Mouse (Mus musculus): ENCODE results near the gene Tas2r119. TPM values are rescaled to one million over a fixed set of nuclear protein-coding genes. Genes with fewer than 3 reads are reported as not detected.

The Tas2r119 gene
- polyA plus RNA-seq, 1 experiment from 2014 or later, result not detected

DNA sequence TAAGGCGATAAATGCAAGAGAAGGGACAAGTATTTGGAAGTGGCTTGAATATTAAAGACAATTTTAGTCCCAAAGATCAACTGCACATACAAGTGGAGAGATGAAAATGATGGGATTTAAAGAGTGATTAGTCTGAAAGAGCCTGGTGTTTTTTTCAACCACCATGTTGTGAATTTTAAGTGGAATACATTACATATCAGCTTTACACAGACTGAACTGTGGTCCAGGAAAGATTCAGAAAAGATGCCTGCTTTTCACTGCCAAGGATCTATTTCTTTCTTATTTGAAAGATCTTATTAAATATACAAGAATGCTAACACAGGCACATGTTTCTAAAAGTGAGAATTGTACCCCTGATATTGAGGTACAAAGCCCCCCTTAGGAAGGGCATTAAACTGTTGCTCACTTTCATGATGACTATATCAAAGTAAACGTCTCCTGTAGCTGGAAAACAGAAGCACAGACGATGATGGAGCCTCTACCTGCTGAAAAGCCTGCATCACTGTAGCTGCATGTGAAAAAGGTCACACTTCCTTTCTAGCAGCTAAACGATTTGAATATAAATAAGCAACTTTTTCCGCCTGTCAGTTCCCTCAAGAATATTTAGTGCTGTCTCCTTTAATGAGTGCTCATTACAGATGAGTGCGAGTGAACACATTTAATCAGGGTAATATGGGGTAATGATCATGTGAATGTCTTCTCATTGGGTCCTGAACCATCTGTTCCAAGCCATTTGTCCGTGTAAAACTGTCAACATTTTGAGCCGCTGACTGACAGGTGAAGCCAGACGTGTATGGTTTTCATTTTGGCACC is 4.7 kb upstream of the Tas2r119 start:
- H3K9ac ChIP-seq (ENCODE audit: low read depth, low read length), result no peak overlapping the region
- no peaks in the 10 kb centered on the region for H3K36me3 ChIP-seq (ENCODE audit: control insufficient read depth, insufficient read depth)
- WGBS (ENCODE audit: insufficient replicate concordance), result 66% methylated on average over 9 of the region's 9 CpGs
- ATAC-seq (ENCODE audit: low read depth), result no peak
- no peak overlapping the region for H3K4me3 ChIP-seq (ENCODE audit: low read depth, low read length)
- no peak overlapping the region for H3K27ac ChIP-seq (ENCODE audit: low read length)
- H3K4me1 ChIP-seq (ENCODE audit: control insufficient read depth, low read depth, low read length), result no peaks in the 10 kb centered on the region
- no peaks in the 10 kb centered on the region for H3K9me3 ChIP-seq (replicated peaks; ENCODE audit: control insufficient read depth, low read length)
- H3K4me2 ChIP-seq (ENCODE audit: low read depth, low read length), result no peak overlapping the region
- H3K27me3 ChIP-seq (ENCODE audit: control insufficient read depth, insufficient read depth, low read depth, low read length), result no peaks in the 10 kb centered on the region

DNA sequence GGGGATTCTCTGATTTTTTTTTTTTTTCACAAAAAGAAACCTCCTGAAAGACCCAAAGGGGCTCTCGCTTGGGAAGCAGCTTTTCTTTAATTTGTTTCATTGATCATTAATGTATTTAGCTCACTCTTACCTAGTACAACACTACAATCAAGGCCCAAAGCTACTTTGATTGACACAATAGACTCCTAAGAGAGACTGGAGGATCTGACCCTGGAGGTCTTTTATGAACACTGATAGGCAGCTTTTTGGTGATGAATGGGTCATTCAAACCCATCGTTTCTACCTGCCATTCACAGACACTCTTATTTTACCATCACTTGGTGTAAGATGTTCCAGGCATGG is 4.1 kb upstream of the Tas2r119 start:
- Histone ChIP-seq H3K9me3 (replicated peaks; ENCODE audit: control insufficient read depth, low read length) (no peaks in the 10 kb centered on the region), H3K4me1 (ENCODE audit: control insufficient read depth, low read depth, low read length) (no peaks in the 10 kb centered on the region), H3K27me3 (ENCODE audit: control insufficient read depth, insufficient read depth, low read depth, low read length) (no peaks in the 10 kb centered on the region), H3K36me3 (ENCODE audit: control insufficient read depth, insufficient read depth) (no peaks in the 10 kb centered on the region), H3K4me3 (ENCODE audit: low read depth, low read length) (no peak overlapping the region), H3K27ac (ENCODE audit: low read length) (no peak overlapping the region), H3K4me2 (ENCODE audit: low read depth, low read length) (no peak overlapping the region), H3K9ac (ENCODE audit: low read depth, low read length) (no peak overlapping the region)
- no peak for ATAC-seq (ENCODE audit: low read depth)
- WGBS (ENCODE audit: insufficient replicate concordance), result 52% methylated on average over 2 of the region's 2 CpGs

DNA sequence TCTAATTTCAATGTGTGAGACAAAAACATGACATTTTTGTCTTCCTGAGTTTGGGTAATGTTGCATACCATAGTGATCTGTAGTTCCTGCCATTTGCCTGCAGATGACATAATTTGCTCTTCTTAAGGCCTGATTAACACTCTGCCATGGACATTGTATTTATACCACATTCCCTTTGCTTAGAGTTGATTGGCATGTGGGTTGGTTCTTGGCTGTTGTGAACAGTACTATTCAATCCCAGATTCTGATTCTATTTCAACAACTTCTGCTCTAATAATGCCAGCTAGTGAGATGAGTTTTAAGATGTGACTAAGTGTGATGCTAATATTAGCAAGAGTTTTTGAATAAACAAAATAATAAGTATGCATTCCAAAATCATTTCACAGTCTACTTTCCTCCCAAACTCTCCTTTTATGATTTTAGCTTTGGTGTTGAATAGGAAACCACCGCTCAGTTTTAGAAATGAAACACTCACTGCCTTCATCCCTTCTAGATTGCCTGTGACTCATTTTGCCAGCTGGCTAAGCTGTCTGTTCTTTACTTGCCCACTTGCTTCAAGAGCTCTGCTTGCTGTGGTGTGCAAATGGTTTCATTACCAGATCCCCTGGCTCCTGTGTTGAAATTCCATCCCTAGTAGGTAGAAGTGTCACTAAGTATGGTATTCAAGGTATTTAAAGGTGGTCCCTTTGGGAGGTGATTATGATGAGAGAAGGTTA is 3.1 kb downstream of the Tas2r119 start:
- ATAC-seq (ENCODE audit: low read depth), result no peak
- WGBS (ENCODE audit: insufficient replicate concordance), result 48% methylated on average over 1 of the region's 1 CpGs
- no peaks in the 10 kb centered on the region for H3K9me3 ChIP-seq (replicated peaks; ENCODE audit: control insufficient read depth, low read length)
- no peaks in the 10 kb centered on the region for H3K36me3 ChIP-seq (ENCODE audit: control insufficient read depth, insufficient read depth)
- no peak overlapping the region for H3K4me3 ChIP-seq (ENCODE audit: low read depth, low read length)
- H3K27ac ChIP-seq (ENCODE audit: low read length), result no peak overlapping the region
- H3K4me1 ChIP-seq (ENCODE audit: control insufficient read depth, low read depth, low read length), result no peaks in the 10 kb centered on the region
- H3K27me3 ChIP-seq (ENCODE audit: control insufficient read depth, insufficient read depth, low read depth, low read length), result no peaks in the 10 kb centered on the region
- no peak overlapping the region for H3K9ac ChIP-seq (ENCODE audit: low read depth, low read length)
- no peak overlapping the region for H3K4me2 ChIP-seq (ENCODE audit: low read depth, low read length)

DNA sequence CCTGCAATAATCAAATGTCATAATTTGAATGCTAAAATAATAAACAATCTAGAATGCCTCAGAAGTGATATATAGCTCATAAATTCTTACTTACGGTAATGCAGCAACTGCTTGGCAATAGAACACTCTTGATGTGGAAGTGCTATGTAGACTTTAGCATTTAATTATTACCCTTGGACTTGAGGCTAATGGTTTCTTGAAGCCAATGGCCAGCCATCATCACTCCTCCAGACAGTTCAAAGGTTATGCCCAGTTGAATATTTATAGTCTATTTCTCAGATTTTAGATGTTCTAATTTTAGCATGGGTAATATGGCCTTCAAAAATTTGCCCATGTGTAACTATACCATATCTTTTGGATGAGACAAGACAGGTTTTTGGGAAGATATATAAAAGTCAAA is 4.9 kb downstream of the Tas2r119 start:
- Histone ChIP-seq H3K4me2 (ENCODE audit: low read depth, low read length) (no peak overlapping the region), H3K9ac (ENCODE audit: low read depth, low read length) (no peak overlapping the region), H3K9me3 (replicated peaks; ENCODE audit: control insufficient read depth, low read length) (no peaks in the 10 kb centered on the region), H3K4me1 (ENCODE audit: control insufficient read depth, low read depth, low read length) (no peaks in the 10 kb centered on the region), H3K27ac (ENCODE audit: low read length) (no peak overlapping the region), H3K4me3 (ENCODE audit: low read depth, low read length) (no peak overlapping the region), H3K27me3 (ENCODE audit: control insufficient read depth, insufficient read depth, low read depth, low read length) (no peaks in the 10 kb centered on the region), H3K36me3 (ENCODE audit: control insufficient read depth, insufficient read depth) (no peaks in the 10 kb centered on the region)
- 74% methylated on average over 1 of the region's 1 CpGs for WGBS (ENCODE audit: insufficient replicate concordance)
- ATAC-seq (ENCODE audit: low read depth), result no peak

DNA sequence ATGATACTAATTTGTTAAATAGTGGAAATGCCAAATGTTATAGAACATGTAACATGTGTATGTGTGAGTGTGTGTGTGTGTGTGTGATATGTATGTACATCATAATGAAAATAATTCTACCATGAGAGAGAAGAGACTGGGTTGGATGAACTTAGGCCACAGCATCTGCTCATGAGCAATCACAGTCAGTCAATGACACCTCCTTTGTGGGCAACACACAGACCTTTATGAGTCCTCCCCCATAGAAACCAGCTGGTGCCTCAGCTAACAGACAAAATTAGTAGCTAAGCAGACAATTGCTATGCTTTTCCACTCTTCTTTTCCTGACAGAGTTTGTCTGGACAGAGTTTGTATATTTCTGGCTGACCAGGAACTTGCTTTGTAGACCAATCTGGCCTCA is 7.9 kb downstream of the Tas2r119 start:
- ATAC-seq (ENCODE audit: low read depth), result no peak
- H3K27me3 ChIP-seq (ENCODE audit: control insufficient read depth, insufficient read depth, low read depth, low read length), result no peaks in the 10 kb centered on the region
- H3K27ac ChIP-seq (ENCODE audit: low read length), result no peak overlapping the region
- no peaks in the 10 kb centered on the region for H3K4me1 ChIP-seq (ENCODE audit: control insufficient read depth, low read depth, low read length)
- H3K4me3 ChIP-seq (ENCODE audit: low read depth, low read length), result no peak overlapping the region
- H3K36me3 ChIP-seq (ENCODE audit: control insufficient read depth, insufficient read depth), result no peaks in the 10 kb centered on the region
- no peaks in the 10 kb centered on the region for H3K9me3 ChIP-seq (replicated peaks; ENCODE audit: control insufficient read depth, low read length)
- no peak overlapping the region for H3K4me2 ChIP-seq (ENCODE audit: low read depth, low read length)
- no peak overlapping the region for H3K9ac ChIP-seq (ENCODE audit: low read depth, low read length)

DNA sequence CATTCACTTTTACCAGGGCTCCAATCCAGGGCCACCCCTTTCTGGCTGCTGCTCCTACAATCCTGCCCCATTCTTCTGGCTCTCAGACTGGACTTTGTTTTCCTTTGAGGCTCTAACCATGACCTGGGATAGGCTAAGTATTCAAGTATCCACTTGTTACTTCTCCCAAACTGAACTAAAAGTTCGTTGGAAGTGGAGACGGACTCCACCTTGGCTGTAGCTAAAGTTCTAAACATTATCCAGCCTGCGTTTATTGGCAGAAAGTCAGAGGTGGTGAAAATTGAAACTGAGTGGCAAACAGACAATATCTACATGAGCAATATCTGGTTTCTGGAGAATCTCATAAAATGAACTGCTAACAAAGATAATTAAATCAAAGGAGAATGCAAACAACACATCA is 12.8 kb downstream of the Tas2r119 start:
- H3K4me3 ChIP-seq (ENCODE audit: low read depth, low read length), result no peak overlapping the region
- H3K4me1 ChIP-seq (ENCODE audit: control insufficient read depth, low read depth, low read length), result no peaks in the 10 kb centered on the region
- H3K9ac ChIP-seq (ENCODE audit: low read depth, low read length), result no peak overlapping the region
- no peaks in the 10 kb centered on the region for H3K9me3 ChIP-seq (replicated peaks; ENCODE audit: control insufficient read depth, low read length)
- H3K4me2 ChIP-seq (ENCODE audit: low read depth, low read length), result no peak overlapping the region
- no peaks in the 10 kb centered on the region for H3K36me3 ChIP-seq (ENCODE audit: control insufficient read depth, insufficient read depth)
- no peak for ATAC-seq (ENCODE audit: low read depth)
- 58% methylated on average over 3 of the region's 3 CpGs for WGBS (ENCODE audit: insufficient replicate concordance)
- no peak overlapping the region for H3K27ac ChIP-seq (ENCODE audit: low read length)
- no peaks in the 10 kb centered on the region for H3K27me3 ChIP-seq (ENCODE audit: control insufficient read depth, insufficient read depth, low read depth, low read length)

DNA sequence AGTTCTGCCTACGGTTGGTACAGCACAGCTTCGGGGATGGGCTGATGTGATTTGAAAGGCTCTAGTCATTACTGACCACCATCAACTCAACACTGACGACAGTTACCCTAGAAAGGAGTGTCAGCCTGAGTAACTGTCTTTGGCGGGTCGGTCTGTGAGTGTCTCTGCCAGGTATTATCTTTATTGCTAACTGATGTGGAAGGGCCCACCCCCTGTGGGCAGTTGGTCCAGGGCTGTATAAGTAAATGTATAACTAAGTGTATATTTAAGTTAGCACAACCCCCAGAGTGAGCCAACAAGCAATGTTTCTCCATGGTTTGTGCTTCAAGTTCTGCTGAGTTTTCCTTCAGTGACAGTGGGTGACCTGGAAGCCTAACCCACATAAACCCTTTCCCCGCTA is 13.3 kb downstream of the Tas2r119 start:
- ATAC-seq (ENCODE audit: low read depth), result peak; percentile 72; the same call in 1 of the 2 replicates
- no peak overlapping the region for H3K27ac ChIP-seq (ENCODE audit: low read length)

DNA sequence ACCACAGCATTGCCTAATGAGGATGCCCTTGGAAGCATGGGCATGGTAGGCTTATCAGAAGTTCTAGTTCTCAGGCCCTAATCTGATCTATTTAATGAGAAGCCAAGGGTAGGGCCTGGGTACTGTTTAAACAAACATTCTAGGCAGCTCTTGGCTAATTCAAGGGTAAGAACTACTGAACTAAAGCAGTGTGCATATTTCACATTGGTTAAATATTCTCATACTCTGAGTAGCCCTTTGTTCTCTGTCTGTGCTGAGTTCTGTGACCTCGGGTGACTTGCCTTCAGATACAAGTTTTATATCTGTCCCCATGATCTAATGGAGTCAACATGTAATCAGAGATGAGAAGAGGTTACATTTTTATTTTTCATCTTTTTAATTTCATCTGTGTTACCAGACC is 15.9 kb downstream of the Tas2r119 start:
- H3K4me2 ChIP-seq (ENCODE audit: low read depth, low read length), result no peak overlapping the region
- H3K4me1 ChIP-seq (ENCODE audit: control insufficient read depth, low read depth, low read length), result no peaks in the 10 kb centered on the region
- WGBS (ENCODE audit: insufficient replicate concordance), result 38% methylated on average over 1 of the region's 1 CpGs
- no peaks in the 10 kb centered on the region for H3K9me3 ChIP-seq (replicated peaks; ENCODE audit: control insufficient read depth, low read length)
- H3K36me3 ChIP-seq (ENCODE audit: control insufficient read depth, insufficient read depth), result no peaks in the 10 kb centered on the region
- no peak overlapping the region for H3K9ac ChIP-seq (ENCODE audit: low read depth, low read length)
- H3K4me3 ChIP-seq (ENCODE audit: low read depth, low read length), result no peak overlapping the region
- H3K27me3 ChIP-seq (ENCODE audit: control insufficient read depth, insufficient read depth, low read depth, low read length), result no peaks in the 10 kb centered on the region
- no peak for ATAC-seq (ENCODE audit: low read depth)
- H3K27ac ChIP-seq (ENCODE audit: low read length), result no peak overlapping the region

More for the DNA sequence above, 13.3 kb downstream of the Tas2r119 start:
- Histone ChIP-seq H3K9me3 (replicated peaks; ENCODE audit: control insufficient read depth, low read length) (no peaks in the 10 kb centered on the region), H3K4me2 (ENCODE audit: low read depth, low read length) (no peak overlapping the region), H3K36me3 (ENCODE audit: control insufficient read depth, insufficient read depth) (no peaks in the 10 kb centered on the region), H3K9ac (ENCODE audit: low read depth, low read length) (no peak overlapping the region), H3K4me1 (ENCODE audit: control insufficient read depth, low read depth, low read length) (no peaks in the 10 kb centered on the region), H3K27me3 (ENCODE audit: control insufficient read depth, insufficient read depth, low read depth, low read length) (no peaks in the 10 kb centered on the region), H3K4me3 (ENCODE audit: low read depth, low read length) (no peak overlapping the region)
- WGBS (ENCODE audit: insufficient replicate concordance), result 51% methylated on average over 6 of the region's 6 CpGs

DNA sequence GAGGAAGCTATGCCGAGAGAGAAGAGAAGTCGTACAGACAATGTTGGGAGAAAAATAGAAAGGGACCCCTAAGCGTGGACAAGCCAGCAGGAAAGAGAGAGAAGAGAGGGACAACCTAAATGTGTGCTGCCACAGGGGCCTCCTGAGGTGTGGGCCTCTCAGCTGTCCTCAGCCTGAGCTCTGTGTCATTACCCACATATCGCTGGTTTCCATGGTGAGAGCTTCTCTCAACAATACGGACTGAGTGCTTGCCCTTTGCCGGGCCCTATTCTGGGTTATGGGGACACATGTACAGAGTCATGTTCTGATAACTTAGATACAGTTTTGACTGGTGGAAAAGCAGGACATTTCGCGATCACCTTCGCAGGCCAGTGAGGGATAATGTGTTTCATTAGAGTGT is 21.0 kb downstream of the Tas2r119 start:
- no peaks in the 10 kb centered on the region for H3K36me3 ChIP-seq (ENCODE audit: control insufficient read depth, insufficient read depth)
- no peak overlapping the region for H3K9ac ChIP-seq (ENCODE audit: low read depth, low read length)
- H3K27ac ChIP-seq (ENCODE audit: low read length), result no peak overlapping the region
- H3K4me2 ChIP-seq (ENCODE audit: low read depth, low read length), result no peak overlapping the region
- H3K4me1 ChIP-seq (ENCODE audit: control insufficient read depth, low read depth, low read length), result no peaks in the 10 kb centered on the region
- WGBS (ENCODE audit: insufficient replicate concordance), result 73% methylated on average over 9 of the region's 9 CpGs
- no peaks in the 10 kb centered on the region for H3K27me3 ChIP-seq (ENCODE audit: control insufficient read depth, insufficient read depth, low read depth, low read length)
- no peaks in the 10 kb centered on the region for H3K9me3 ChIP-seq (replicated peaks; ENCODE audit: control insufficient read depth, low read length)
- H3K4me3 ChIP-seq (ENCODE audit: low read depth, low read length), result no peak overlapping the region
- ATAC-seq (ENCODE audit: low read depth), result no peak
